Mouse (Mus musculus) spleen, embryonic (tissue): ENCODE data around the gene Ston2.
"Not testable (repeated sequence)": the region's sequence is repeated elsewhere in the genome, so short reads cannot be mapped to it uniquely, and the experiment has no call there.

Experiments used
- CTCF ChIA-PET: fragments of 350-600 bp; sonication (Branson Sonifier 250); formaldehyde crosslinking; loops from one replicate; lab custom pipeline; 2022; lab: Charles Lee

Gene Ston2

GRCm38 (mm10) chr12:91751893-91752597 lies 36.1 kb downstream of the Ston2 start:
- CTCF ChIA-PET, result interaction anchor here (0.6 kb wide), 1 partner anchor 265 kb away, joined by 3 read pairs; no protein-coding TSS in a partner anchor

GRCm38 (mm10) chr12:91749543-91750184 lies 38.5 kb downstream of the Ston2 start:
- CTCF ChIA-PET, result no interaction called here

- CTCF ChIA-PET, result no interaction called here
These were observed 39.8 kb downstream of the Ston2 start for GRCm38 (mm10) chr12:91748241-91748865.

- CTCF ChIA-PET, result not testable (repeated sequence)
These were observed 41.3 kb downstream of the Ston2 start for GRCm38 (mm10) chr12:91746839-91747238.

- CTCF ChIA-PET, result no interaction called here
These were observed 42.4 kb downstream of the Ston2 start for GRCm38 (mm10) chr12:91745758-91746290.

GRCm38 (mm10) chr12:91744091-91744490 lies 44.1 kb downstream of the Ston2 start:
- CTCF ChIA-PET, result no interaction called here

- CTCF ChIA-PET, result no interaction called here
These were observed 45.3 kb downstream of the Ston2 start for GRCm38 (mm10) chr12:91742916-91743315.

GRCm38 (mm10) chr12:91738381-91738780 lies 49.8 kb downstream of the Ston2 start:
- CTCF ChIA-PET, result no interaction called here

- CTCF ChIA-PET, result no interaction called here
These were observed 51.8 kb downstream of the Ston2 start for GRCm38 (mm10) chr12:91736221-91736980.

GRCm38 (mm10) chr12:91734246-91735027 lies 53.8 kb downstream of the Ston2 start:
- CTCF ChIA-PET, result no interaction called here

- CTCF ChIA-PET, result interaction anchor here (0.6 kb wide), 1 partner anchor 20 kb away, joined by 3 read pairs; no protein-coding TSS in a partner anchor
These were observed 55.3 kb downstream of the Ston2 start for GRCm38 (mm10) chr12:91732729-91733448.

GRCm38 (mm10) chr12:91726202-91726601 lies 62.0 kb downstream of the Ston2 start:
- CTCF ChIA-PET, result no interaction called here

- CTCF ChIA-PET, result no interaction called here
These were observed 64.3 kb downstream of the Ston2 start for GRCm38 (mm10) chr12:91723912-91724311.

GRCm38 (mm10) chr12:91719134-91719533 lies 69.1 kb downstream of the Ston2 start:
- CTCF ChIA-PET, result no interaction called here

- CTCF ChIA-PET, result no interaction called here
These were observed 72.5 kb downstream of the Ston2 start for GRCm38 (mm10) chr12:91715686-91716085.

GRCm38 (mm10) chr12:91713358-91713757 lies 74.8 kb downstream of the Ston2 start:
- CTCF ChIA-PET, result no interaction called here

- CTCF ChIA-PET, result no interaction called here
These were observed 76.5 kb downstream of the Ston2 start for GRCm38 (mm10) chr12:91711655-91712054.

- CTCF ChIA-PET, result no interaction called here
These were observed 77.3 kb downstream of the Ston2 start for GRCm38 (mm10) chr12:91710876-91711275.

GRCm38 (mm10) chr12:91709634-91710033 lies 78.6 kb downstream of the Ston2 start:
- CTCF ChIA-PET, result no interaction called here

- CTCF ChIA-PET, result no interaction called here
These were observed 79.0 kb downstream of the Ston2 start for GRCm38 (mm10) chr12:91709232-91709631.
